Mouse (Mus musculus): ENCODE results near the gene Nckap5l.

Gene Nckap5l

GRCm38 (mm10) chr15:99431063-99431462 lies 26.5 kb downstream of the Nckap5l start:
- no peak for DNase-seq (ENCODE audit: low read depth)

GRCm38 (mm10) chr15:99430394-99430793 lies 27.2 kb downstream of the Nckap5l start:
- DNase-seq (ENCODE audit: low read depth), result no peak

- no peak for DNase-seq (ENCODE audit: low read depth)
Observed at GRCm38 (mm10) chr15:99423884-99424283, 33.7 kb downstream of the Nckap5l start.

- DNase-seq (ENCODE audit: low read depth), result no peak
Observed at GRCm38 (mm10) chr15:99423131-99423530, 34.4 kb downstream of the Nckap5l start.

GRCm38 (mm10) chr15:99422551-99422950 lies 35.0 kb downstream of the Nckap5l start:
- DNase-seq (ENCODE audit: low read depth), result no peak

GRCm38 (mm10) chr15:99421676-99422075 lies 35.9 kb downstream of the Nckap5l start:
- no peak for DNase-seq (ENCODE audit: low read depth)

GRCm38 (mm10) chr15:99421152-99421551 lies 36.4 kb downstream of the Nckap5l start:
- DNase-seq (ENCODE audit: low read depth), result no peak

GRCm38 (mm10) chr15:99420521-99421014 lies 37.0 kb downstream of the Nckap5l start:
- DNase-seq (ENCODE audit: low read depth), result no peak

- no peak for DNase-seq (ENCODE audit: low read depth)
Observed at GRCm38 (mm10) chr15:99420101-99420500, 37.4 kb downstream of the Nckap5l start.

GRCm38 (mm10) chr15:99417692-99418271 lies 39.8 kb downstream of the Nckap5l start:
- no peak for DNase-seq (ENCODE audit: low read depth)

GRCm38 (mm10) chr15:99416957-99417356 lies 40.6 kb downstream of the Nckap5l start:
- no peak for DNase-seq (ENCODE audit: low read depth)

- peak; percentile 87 for DNase-seq (ENCODE audit: low read depth)
Observed at GRCm38 (mm10) chr15:99416348-99416882, 41.1 kb downstream of the Nckap5l start.

GRCm38 (mm10) chr15:99415793-99416192 lies 41.8 kb downstream of the Nckap5l start:
- DNase-seq (ENCODE audit: low read depth), result no peak

- DNase-seq (ENCODE audit: low read depth), result no peak
Observed at GRCm38 (mm10) chr15:99411747-99412146, 45.8 kb downstream of the Nckap5l start.

- DNase-seq (ENCODE audit: low read depth), result no peak
Observed at GRCm38 (mm10) chr15:99408845-99409244, 48.7 kb downstream of the Nckap5l start.

- DNase-seq (ENCODE audit: low read depth), result no peak
Observed at GRCm38 (mm10) chr15:99406986-99407570, 50.5 kb downstream of the Nckap5l start.

- no peak for DNase-seq (ENCODE audit: low read depth)
Observed at GRCm38 (mm10) chr15:99405150-99405549, 52.4 kb downstream of the Nckap5l start.

- DNase-seq (ENCODE audit: low read depth), result no peak
Observed at GRCm38 (mm10) chr15:99403159-99403889, 54.2 kb downstream of the Nckap5l start.

- no peak for DNase-seq (ENCODE audit: low read depth)
Observed at GRCm38 (mm10) chr15:99400602-99401001, 56.9 kb downstream of the Nckap5l start.

GRCm38 (mm10) chr15:99399503-99400245 lies 57.9 kb downstream of the Nckap5l start:
- no peak for DNase-seq (ENCODE audit: low read depth)

GRCm38 (mm10) chr15:99397622-99398021 lies 59.9 kb downstream of the Nckap5l start:
- DNase-seq (ENCODE audit: low read depth), result no peak

- no peak for DNase-seq (ENCODE audit: low read depth)
Observed at GRCm38 (mm10) chr15:99396875-99397274, 60.7 kb downstream of the Nckap5l start.
